In the genomic region with DNA sequence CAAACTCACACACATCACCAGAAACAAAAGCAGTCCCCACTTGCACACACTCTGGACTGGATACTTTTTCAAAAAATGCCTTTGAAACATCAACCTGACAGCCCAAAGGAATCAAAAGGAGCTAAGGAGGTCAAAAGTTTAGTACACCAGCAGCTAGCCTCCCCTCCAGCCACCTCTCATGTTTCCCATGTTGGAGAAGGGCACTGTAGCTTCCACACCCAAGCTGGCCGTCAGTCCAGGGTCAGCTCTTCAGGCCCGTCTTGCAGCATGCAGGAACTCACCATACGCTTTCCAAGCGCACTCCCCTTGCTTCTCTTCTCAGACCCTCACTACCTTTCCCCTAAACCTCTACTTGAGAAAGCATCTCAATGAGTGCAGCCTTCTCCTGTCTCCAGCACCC, we compare ENCODE assay signal across 14 mouse cellular contexts. TPM values are rescaled to one million over a fixed set of nuclear protein-coding genes. Genes with fewer than 3 reads are reported as not detected.
DNase-seq lines count a peak whose midpoint lies in the region; ATAC-seq and TF ChIP-seq lines count a peak whose summit lies in the region.
"Had no signal": no experiment of that assay in that cellular context is flagged by ENCODE, and none has a peak within 500 bp of the region (broad histone marks: within the 10 kb centered on the region; RNA-seq: fewer than 3 reads in every experiment).

No protein-coding gene starts in this region.

- ATAC-seq in hindbrain, embryonic 13.5 days (ENCODE audit: low FRiP score): no peak
- ATAC-seq in hindbrain, postnatal 0 days: no peak
- ATAC-seq in limb, embryonic 11.5 days (ENCODE audit: insufficient number of reproducible peaks, low FRiP score, low TSS enrichment, low read depth): no peak
- ATAC-seq: intestine, embryonic 15.5 days had no signal

- H3K4me2 ChIP-seq in hindbrain, embryonic 13.5 days: peak overlapping the region; percentile 8; the same call in 1 of the 2 replicates
- no peak overlapping the region for H3K4me2 ChIP-seq in hindbrain, postnatal 0 days (ENCODE audit: low read depth, low read length)
- 0 out of 2 replicates have a peak overlapping the region, but pooled peaks have one; percentile 15 for H3K4me2 ChIP-seq in limb, embryonic 11.5 days (ENCODE audit: low read depth, severe bottlenecking)
- H3K4me2 ChIP-seq: intestine, embryonic 15.5 days had no signal

- 0 out of 2 replicates have a peak, but pooled peaks cover 7% of the 10 kb centered on the region for H3K4me1 ChIP-seq in hindbrain, embryonic 13.5 days (replicated peaks)
- no peaks in the 10 kb centered on the region for H3K4me1 ChIP-seq in hindbrain, postnatal 0 days (ENCODE audit: insufficient read depth, low read length)
- no peaks in the 10 kb centered on the region for H3K4me1 ChIP-seq in limb, embryonic 11.5 days (ENCODE audit: control insufficient read depth, insufficient read depth, low read length)
- 0 out of 2 replicates have a peak, but pooled peaks cover 6% of the 10 kb centered on the region for H3K4me1 ChIP-seq in midbrain, embryonic 10.5 days
- H3K4me1 ChIP-seq: intestine, embryonic 15.5 days had no signal

- peak; percentile 11 for DNase-seq in gastrocnemius, postnatal 14 days
- no peak for DNase-seq in gastrocnemius, postnatal 25 days
- no peak for DNase-seq in hindbrain, postnatal 0 days (ENCODE audit: low spot score)
- peak; percentile 18 for DNase-seq in embryo, embryonic 10.5 days (ENCODE audit: low spot score)
- DNase-seq in limb, embryonic 11.5 days (ENCODE audit: low spot score): peak; percentile 25
- DNase-seq in MN1 (ENCODE audit: low spot score): no peak
- DNase-seq in midbrain, embryonic 10.5 days (ENCODE audit: low spot score): no peak
- DNase-seq: cerebellum, adult 11 months; kidney, postnatal 4 days had no signal

- no peaks in the 10 kb centered on the region for H3K36me3 ChIP-seq in hindbrain, embryonic 13.5 days
- H3K36me3 ChIP-seq in hindbrain, postnatal 0 days (ENCODE audit: insufficient read depth, low read length): no peaks in the 10 kb centered on the region
- no peaks in the 10 kb centered on the region for H3K36me3 ChIP-seq in limb, embryonic 11.5 days (ENCODE audit: control insufficient read depth, insufficient read depth, low read length)
- H3K36me3 ChIP-seq in midbrain, embryonic 10.5 days: no peaks in the 10 kb centered on the region
- H3K36me3 ChIP-seq: forebrain, embryonic 10.5 days; intestine, embryonic 15.5 days had no signal

- H3K9me3 ChIP-seq in hindbrain, embryonic 13.5 days: no peaks in the 10 kb centered on the region
- H3K9me3 ChIP-seq in hindbrain, postnatal 0 days (ENCODE audit: low read length): no peaks in the 10 kb centered on the region
- no peaks in the 10 kb centered on the region for H3K9me3 ChIP-seq in limb, embryonic 11.5 days (ENCODE audit: control insufficient read depth, low read length)
- no peaks in the 10 kb centered on the region for H3K9me3 ChIP-seq in midbrain, embryonic 10.5 days (replicated peaks)
- H3K9me3 ChIP-seq: forebrain, embryonic 10.5 days; intestine, embryonic 15.5 days had no signal

- WGBS in hindbrain, embryonic 13.5 days: 57% methylated on average over 4 of the region's 4 CpGs
- 61% methylated on average over 4 of the region's 4 CpGs for WGBS in hindbrain, postnatal 0 days
- 48% methylated on average over 4 of the region's 4 CpGs for WGBS in limb, embryonic 11.5 days
- 52% methylated on average over 4 of the region's 4 CpGs for WGBS in midbrain, embryonic 10.5 days

- H3K9ac ChIP-seq in hindbrain, embryonic 13.5 days: no peak overlapping the region
- no peak overlapping the region for H3K9ac ChIP-seq in hindbrain, postnatal 0 days (replicated peaks; ENCODE audit: low read length)
- H3K9ac ChIP-seq in limb, embryonic 11.5 days (ENCODE audit: low read length): no peak overlapping the region
- H3K9ac ChIP-seq: intestine, embryonic 15.5 days; liver, embryonic 14.5 days had no signal

- no peak overlapping the region for H3K27ac ChIP-seq in hindbrain, embryonic 13.5 days
- no peak overlapping the region for H3K27ac ChIP-seq in hindbrain, postnatal 0 days
- H3K27ac ChIP-seq in limb, embryonic 11.5 days (replicated peaks; ENCODE audit: low read depth, low read length): no peak overlapping the region; the same call in 1 of the 2 replicates
- H3K27ac ChIP-seq in midbrain, embryonic 10.5 days (replicated peaks): no peak overlapping the region
- H3K27ac ChIP-seq: forebrain, embryonic 10.5 days; intestine, embryonic 15.5 days; liver, embryonic 14.5 days; macrophage had no signal

- intact Hi-C loops in gastrocnemius, postnatal 14 days (cut with DNase I; ENCODE audit: low total_unique reads): no loop called here

- no peaks in the 10 kb centered on the region for H3K27me3 ChIP-seq in hindbrain, embryonic 13.5 days
- H3K27me3 ChIP-seq in hindbrain, postnatal 0 days (ENCODE audit: insufficient read depth, low read length): no peaks in the 10 kb centered on the region
- H3K27me3 ChIP-seq in limb, embryonic 11.5 days (ENCODE audit: control insufficient read depth, insufficient read depth, low read length): no peaks in the 10 kb centered on the region
- no peaks in the 10 kb centered on the region for H3K27me3 ChIP-seq in midbrain, embryonic 10.5 days (ENCODE audit: low read depth, poor library complexity, severe bottlenecking)
- H3K27me3 ChIP-seq: intestine, embryonic 15.5 days had no signal

- H3K4me3 ChIP-seq in hindbrain, embryonic 13.5 days: no peak overlapping the region
- no peak overlapping the region for H3K4me3 ChIP-seq in hindbrain, postnatal 0 days (ENCODE audit: low read length)
- H3K4me3 ChIP-seq in limb, embryonic 11.5 days (ENCODE audit: low read depth, low read length): no peak overlapping the region
- no peak overlapping the region for H3K4me3 ChIP-seq in midbrain, embryonic 10.5 days
- H3K4me3 ChIP-seq: forebrain, embryonic 10.5 days; intestine, embryonic 15.5 days had no signal

- TF ChIP-seq CTCF in hindbrain, postnatal 0 days (IDR thresholded peaks at IDR 0.05; ENCODE audit: low read depth): no peak

RNA-seq across cellular contexts. Expression of a gene that starts 4.5 kb away (rescaled TPM):
- 10 to 100 TPM; 10.8 to 18.2 TPM for total RNA-seq in gastrocnemius, postnatal 14 days (2021)
- 1 to 10 TPM; 4.3 to 4.6 TPM for total RNA-seq in gastrocnemius, postnatal 25 days (2021)
- polyA plus RNA-seq in hindbrain, embryonic 13.5 days (2015; fragmentation: Nextera tagmentation; extraction: Ambion mirVana): 7.5 and 7.6 TPM in 2 replicates
- total RNA-seq in hindbrain, postnatal 0 days (2014; rRNA removed): 31.1 and 31.8 TPM in 2 replicates
- polyA plus RNA-seq in hindbrain, postnatal 0 days (2015; fragmentation: Nextera tagmentation; extraction: Ambion mirVana): 6.7 and 7.9 TPM in 2 replicates
- 23.2 and 26.6 TPM in 2 replicates for polyA plus RNA-seq in limb, embryonic 11.5 days (2014; fragmentation: Nextera tagmentation; extraction: Ambion mirVana)
- 11.4 and 11.8 TPM in 2 replicates for polyA plus RNA-seq in midbrain, embryonic 10.5 days (2016; fragmentation: Nextera tagmentation; extraction: Ambion mirVana)

Comparison
In these comparisons a context has a peak if more than half of its experiments do, and no peak if none do; other contexts are left out.
1. DNase-seq: peak in gastrocnemius, postnatal 14 days (single experiment), embryo, embryonic 10.5 days (single experiment) and limb, embryonic 11.5 days (single experiment); none in gastrocnemius, postnatal 25 days (single experiment), hindbrain, postnatal 0 days (single experiment), MN1 (single experiment) and midbrain, embryonic 10.5 days (single experiment).